Mouse (Mus musculus): Measurements from ENCODE around the gene Pipox.

Pipox gene

DNA sequence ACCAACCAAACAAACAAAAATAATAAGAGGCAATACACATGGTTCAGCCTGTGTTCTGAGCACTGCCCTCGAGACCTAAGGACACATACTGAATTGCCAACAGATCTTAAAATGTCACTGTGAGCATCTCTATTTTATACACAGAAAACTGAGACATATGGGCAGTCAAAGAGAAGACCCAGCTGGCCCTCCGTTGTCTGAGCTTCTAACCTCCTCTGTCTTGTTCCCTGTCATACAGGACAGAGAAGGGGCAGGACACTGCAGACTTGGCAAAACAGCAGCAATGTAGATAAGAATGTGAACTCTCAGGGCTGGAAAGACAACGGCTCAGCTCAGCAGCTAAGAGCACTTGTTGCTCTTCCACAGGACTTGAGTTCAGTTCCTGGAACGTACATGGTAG is 14.6 kb upstream of the Pipox start:
- DNase-seq, result no peak

DNA sequence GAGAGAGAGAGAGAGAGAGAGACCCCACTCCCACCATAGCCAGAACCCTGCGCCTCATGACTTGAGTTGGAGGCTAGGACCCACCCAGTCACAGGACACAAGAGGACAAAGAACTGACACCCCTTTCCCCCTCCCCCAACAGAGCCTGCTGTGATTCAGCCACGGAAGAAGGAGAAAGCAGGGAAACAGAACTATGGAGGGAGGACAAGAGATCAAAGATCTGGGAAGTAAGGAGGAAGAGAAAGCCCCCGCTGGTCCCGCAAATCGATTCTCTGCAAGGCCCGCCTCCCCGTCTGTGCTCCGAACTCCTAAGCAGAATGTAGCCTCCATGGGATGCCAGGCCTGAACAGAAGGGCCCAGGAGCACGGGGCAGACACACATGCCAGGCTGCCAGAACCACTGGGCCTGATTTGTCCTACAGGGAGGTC is 12.9 kb upstream of the Pipox start:
- no peak for DNase-seq

DNA sequence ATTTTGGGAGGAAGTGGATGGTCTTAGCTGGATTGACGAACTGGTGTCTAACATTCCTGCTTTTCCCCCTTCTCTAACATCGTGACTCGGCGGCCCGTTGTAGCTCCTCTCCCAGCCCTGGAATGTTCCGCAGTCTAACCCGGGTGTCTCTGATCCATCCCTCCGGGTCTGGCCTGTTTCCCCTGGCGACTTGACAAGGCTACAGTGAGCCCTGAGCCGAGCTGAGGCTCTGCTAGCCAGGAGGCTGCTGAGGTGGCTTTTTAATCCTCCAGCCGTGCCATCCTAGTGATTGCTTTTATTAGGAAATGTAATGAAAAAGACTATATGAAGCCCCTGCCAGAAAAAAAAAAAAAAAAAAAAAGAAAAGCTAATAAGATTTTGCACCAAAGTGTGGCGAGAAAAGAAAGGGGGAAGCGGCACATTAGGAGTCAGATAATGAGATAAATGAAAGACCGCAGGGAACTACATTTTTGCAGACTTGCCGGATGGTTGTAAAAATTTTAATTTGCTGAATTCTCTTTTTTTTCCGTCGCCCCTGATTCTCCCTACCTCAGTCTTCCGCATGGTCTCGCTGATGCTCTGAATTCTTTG is 12.3 kb upstream of the Pipox start:
- DNase-seq, result peak in 1 of 2 experiments; percentile 42

DNA sequence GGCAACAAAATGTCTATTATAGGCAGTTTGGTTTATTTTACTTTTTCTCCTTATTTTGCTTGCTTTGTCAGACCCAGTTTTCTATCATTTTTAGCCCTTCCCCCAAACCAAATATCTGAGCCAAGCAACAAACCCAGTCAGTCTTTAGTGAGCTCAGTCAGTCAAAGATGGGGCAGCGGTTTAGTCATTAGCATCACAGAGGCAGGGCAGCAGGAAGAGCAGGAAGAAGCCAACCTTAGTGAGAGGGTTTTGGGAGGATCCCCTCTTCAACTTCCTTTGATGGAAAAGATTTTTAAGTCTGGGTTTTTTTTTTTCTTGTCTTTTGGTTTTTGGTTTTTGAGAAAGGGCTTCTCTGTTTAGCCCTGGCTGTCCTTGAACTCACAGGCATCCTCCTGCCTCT is 10.8 kb upstream of the Pipox start:
- no peak for DNase-seq

DNA sequence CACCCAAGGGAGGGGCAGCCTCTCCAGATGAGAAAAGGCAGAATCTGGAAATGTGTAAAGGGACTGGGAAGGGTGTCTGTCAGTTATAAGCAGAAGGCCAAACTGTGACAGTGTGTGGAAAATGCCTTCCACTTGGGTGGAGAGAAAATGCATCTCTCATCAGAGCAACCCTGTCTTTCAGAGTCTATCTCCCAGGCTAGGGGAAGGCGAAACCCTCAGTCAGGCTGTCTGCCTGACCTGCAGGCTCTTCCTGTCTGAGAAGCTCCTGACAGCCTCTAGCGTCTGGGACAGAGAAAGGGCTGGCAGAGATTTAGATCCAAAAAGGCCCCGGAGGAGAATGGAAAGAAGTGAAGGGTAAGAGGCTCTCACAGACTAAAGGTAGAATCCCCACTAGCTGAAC is 9.9 kb upstream of the Pipox start:
- no peak for DNase-seq

DNA sequence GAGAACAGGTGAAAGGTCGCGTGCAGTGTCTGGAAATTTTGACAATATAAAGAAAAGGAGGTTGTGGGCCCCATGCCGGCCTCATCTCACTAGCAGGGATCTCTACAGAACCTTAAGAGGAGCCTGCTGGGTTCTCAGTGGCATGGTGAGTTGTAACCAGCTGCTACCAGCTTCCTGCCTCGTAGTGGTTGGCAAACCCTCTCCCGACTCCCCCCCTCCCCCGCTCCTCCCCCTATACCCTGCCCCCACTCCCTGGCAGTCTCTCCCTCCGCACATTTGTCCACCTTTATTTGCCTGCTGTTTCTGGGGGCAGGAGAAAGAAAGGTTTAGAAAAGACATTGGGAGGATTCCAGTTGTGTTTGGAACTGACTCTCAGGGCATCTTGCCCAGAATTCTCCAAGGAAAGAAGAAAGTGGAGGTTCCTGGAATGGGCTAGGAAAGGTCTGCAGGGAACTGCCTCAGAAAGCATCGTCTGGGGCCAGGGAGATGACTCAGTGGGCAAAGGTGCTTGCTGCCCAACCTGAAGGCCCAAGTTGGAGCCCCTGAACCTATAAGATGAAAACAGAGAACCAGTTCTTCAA is 8.0 kb upstream of the Pipox start:
- DNase-seq, result peak in 1 of 2 experiments; percentile 50

DNA sequence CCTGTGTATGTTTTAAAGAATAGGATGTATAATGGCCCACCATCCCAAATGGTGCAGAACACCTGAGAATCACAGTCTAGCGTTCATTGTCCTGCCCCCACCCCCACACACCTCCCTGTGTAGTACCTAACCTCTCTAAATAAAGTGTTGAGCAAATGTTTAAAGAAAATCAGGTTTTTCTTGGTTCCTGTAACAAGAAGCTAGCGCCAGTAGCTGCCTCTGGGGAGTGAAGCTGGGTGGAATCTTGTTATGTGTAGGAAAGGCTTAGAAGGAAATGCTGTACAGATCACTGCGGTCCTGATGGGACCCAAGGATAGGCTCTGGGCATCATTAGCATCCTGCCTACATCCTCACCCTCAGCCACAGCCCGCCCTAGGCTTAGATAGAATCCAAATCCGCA is 7.5 kb upstream of the Pipox start:
- no peak for DNase-seq

DNA sequence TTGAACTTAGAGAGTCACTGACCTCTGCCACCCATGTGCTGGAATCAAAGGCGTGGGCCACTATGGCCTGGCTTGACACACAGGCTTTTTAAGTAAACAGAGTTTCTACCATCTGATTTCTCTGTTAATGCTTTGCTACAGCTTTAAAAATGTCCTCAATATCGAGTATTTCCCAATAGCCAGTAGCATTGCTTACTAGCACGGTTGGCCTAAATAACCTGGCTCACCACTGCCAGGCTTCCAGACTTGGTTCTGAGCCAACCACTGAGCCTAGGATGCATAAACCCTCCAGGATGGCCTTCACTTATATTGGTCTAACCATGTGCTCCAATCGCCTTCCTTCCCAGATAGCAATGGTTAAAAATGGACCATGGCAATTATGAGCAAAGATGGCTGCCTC is 6.8 kb upstream of the Pipox start:
- DNase-seq, result no peak

DNA sequence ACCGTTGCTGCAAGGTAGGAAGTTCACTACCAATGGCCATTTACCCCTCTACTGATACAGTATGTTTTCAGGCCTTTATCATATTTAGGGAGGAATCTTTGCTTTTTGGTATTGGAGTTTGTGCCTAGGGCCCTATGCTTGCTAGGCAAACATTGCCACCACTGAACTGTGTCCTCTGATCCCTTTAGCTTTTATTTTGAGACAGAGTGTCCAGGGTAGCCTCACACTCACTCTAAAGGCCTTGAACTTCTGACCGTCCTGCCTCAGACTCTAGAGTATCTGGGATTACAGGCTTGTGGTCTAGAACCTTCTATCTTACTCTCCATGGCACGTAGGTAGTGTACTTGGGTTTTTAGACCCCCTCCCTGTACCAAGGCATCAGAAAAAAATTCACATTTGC is 6.3 kb upstream of the Pipox start:
- no peak for DNase-seq

DNA sequence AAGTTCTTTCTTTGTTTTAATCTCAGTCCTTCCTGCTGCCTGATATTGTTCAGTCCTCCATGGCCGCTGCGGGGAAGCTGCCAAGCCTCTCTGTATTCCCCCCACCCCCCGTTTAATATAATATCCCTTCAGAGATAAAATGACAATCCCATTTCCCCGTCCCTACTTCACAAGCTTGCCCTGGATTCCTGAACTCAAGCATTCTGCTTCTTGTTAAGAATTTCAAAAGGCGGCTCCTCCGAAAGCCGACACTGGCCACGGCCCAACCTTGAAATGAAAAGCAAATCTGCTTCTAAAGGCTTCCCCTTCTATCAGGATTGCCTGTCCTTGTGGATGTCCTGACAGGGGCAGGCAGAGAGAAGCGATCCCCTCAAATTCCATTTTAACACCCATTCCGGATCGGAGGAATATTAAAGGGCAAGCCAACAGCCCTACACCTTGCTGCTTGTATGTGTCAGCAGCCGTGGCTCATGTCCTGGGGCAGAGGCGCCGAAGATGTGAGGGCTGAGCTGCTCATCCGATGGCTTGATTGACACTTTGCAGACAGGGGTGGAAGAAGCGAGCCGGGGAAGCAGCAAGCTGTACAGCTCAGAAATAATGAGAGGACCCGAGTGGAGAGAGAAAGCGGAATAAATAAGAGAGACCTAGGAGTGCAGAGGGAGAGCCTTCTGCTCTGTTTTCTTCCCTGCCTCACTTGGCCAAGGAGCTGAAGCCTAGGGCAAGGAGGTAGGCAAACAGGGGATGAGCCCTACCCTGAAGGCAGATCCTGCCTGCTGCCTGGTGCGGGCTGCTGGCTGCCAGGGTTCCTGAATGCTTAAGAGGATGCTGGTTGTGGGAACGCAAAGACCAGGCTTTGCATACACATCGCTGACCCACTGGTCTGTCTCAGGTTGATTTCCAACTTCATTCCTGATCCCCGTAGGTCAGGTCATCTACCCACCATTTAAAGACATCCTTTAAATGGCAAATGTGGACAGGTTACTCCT is 3.2 kb upstream of the Pipox start:
- DNase-seq, result no peak

DNA sequence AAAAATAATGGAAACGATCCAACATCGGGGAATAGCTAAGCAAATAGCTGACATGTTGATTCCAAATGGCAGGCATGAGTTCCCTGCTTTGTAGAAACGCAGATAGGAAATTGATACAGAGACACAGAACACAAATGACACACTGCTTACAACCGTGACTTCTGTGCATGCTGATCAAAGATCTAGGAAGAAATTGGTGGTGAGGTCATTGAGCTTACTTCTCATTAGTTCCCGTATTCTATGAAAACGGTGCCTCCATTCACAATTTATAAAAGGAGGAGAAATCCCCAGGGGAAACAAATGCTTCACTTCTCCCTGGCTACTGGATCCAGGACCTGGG is 2.6 kb upstream of the Pipox start:
- no peak for DNase-seq

DNA sequence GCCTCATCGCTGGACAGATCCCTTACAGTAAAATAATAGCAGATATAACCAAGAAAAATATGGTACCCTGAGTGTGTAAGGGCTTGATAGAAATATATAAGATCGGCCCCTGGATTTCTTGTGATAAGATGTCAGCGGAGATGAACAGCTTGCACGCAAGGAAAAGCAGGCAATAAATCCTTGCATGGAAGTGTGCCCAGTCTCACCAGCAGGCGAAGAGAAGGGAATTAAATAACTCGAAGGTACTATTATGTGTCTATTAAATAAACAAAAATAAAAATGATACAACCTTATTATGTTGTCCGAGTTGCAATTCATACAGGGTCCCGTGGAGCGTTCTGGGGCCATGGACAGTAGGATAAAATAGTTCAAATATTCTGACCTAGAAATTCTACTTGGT is 2.1 kb upstream of the Pipox start:
- DNase-seq, result no peak

DNA sequence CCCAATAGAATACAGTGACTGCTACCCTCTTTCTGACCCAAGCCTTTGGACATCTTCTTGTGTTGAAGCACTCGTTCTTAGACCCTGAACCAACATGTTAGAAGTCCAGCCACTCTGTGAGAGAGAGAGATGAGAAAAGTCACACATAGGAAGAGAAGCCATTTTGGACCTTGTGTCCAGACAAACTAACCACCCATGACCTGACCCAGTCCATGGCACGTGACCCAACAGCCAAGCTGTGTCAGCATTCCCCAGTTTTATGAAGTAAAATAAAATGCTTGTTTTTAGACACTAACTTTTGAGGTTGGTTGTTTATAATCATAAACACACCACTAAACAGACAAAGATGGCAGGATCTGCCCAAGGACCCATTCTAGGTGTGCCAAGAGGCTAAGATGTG is 1.1 kb upstream of the Pipox start:
- DNase-seq, result peak in 1 of 2 experiments; percentile 57

DNA sequence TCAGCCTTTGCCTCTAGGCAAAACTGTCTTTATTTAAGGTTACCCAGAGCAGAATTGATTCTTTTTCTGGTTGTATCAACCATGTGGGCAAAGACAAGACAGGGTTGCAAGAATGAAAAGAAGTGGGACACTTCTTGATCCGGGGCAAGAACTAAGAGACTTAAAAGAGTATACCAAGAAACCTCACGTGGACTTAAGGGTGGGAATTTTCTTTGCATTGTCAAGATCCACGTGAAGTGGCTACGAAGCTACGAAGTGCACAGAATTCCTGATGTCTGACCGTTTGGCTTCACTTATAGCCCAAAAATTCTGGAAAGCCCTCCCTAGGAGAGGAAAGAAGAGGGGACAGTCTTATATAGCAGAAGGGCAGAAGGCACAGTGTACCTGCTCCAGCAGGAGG is 613 bp downstream of the Pipox start:
- no peak for DNase-seq

DNA sequence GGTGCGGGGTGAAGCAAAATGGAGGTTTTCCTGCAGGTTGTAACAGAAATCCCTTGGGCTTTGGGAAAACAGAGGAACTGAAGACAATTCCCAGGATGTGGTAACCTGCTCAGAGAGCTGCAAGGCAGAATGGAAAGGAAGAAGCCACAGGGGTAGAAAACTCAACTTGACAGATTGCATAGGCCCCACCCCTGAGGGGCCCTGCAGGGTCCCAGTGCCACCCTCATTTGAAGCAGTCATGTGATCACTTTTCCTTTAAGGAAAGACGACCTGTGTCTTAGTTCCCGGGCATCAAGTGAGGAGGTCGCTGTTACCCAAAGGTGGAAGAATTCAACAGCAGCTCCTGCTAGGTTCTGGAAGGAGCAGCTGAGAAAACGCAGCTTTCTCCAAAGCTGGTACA is 1.0 kb downstream of the Pipox start:
- DNase-seq, result peak in 1 of 2 experiments; percentile 44

DNA sequence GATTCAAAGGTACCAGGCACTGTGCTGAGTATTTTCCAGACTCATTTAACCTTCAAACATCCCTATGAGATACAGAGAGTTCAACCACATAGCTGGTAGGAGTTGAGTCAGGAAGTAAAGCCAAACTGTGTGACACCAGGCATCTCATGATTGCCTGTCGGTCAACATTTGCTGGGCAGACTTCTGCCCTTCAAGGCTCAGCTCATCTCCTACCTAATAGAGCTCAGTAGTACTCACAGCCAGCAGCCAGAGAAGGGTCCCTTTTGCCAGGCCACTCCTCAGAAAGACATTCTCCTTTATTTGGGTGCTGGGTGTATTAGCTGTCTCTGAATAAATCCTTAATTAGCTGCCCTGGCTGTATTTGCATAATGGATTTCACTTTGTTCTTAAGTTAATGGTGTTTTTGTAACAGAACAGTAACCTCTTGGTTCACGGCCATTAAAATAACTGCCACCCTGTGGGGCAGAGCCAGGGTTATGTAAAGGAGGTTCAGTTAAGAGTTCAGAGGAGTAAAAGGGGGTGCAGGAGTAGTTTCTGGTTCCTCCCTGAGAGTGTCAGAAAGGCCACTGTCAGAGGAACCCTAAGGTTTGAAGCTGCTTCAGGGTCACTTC is 3.1 kb downstream of the Pipox start:
- DNase-seq, result peak; percentile 54 to 80

DNA sequence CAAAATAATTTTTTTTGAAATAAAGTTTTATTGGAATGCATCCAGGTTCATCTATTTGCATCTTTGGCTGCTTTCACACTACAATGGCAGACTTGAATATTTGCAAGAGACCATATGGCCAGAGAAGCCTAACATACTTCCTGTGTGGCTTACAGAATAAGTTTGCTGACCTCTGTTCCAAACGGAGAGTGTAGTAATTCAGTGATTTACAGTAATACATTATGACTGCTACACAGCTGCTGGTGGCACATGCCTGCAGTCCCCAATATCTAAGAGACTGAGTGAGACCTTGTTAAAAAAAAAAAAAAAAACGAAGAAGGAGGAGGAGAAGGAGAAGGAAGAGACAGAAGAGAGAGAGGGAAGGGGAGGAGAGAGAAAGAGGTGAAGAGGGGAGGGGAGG is 4.4 kb downstream of the Pipox start:
- DNase-seq, result no peak

DNA sequence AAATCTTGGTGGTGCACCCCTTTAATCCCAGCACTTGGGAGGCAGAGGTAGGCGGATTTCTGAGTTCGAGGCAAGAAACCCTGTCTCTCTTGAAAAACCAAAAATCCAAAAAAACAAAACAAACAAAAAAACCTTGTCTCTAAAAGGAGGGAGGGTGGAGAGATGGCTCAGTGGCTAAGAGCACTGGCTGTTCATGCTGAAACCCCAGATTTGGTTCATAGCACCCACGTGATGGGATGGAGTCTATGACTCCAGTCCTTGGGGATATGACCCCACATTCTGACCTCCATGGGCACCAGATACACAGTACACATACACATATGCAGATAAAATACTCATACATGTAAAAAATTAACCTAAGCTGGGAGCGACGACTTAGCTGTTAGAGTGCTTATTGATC is 5.0 kb downstream of the Pipox start:
- no peak for DNase-seq

DNA sequence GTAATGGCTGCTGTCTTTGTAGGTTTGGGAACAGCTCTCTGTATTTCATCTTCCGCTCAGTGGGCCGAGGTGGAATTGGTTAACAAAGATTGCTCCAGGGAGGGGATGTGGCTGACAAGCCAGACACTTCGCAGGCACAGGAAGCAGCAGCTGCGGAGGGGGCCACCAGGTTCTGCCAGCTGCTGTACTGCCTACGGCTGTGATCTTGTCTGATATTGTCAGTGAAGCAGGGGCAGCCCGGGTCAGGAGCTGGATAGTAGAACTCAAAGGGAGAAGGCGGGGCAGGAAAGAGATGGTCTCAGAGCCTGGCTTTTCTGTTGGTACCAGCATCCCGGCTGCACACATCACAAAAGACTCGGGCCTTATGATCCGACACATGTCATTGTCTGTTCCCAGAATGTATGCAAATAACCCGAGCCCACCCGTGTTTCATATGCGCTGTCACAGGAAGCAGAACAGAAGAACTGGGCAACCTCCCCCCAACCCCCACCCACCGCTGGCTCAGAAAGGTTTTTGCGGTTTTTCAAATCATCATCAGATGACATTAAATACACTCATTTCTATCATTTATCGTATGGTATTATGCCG is 6.4 kb downstream of the Pipox start:
- no peak for DNase-seq

DNA sequence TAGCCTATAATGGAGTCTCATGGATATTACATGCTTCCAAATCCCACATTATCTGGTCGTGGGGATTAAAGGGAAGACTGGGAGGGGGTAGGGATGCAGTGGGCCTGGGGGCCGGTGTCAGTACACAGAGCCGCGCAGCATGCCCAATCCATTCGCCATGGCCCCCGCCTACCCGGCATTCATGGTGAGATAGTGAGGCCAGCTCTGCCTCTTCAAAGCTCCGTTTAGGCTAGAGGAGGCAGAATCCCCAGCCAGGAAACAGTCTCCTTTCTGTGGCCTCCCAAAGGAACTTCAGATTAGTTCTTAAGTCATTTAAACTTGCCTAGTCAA is 8.7 kb downstream of the Pipox start:
- no peak for DNase-seq

DNA sequence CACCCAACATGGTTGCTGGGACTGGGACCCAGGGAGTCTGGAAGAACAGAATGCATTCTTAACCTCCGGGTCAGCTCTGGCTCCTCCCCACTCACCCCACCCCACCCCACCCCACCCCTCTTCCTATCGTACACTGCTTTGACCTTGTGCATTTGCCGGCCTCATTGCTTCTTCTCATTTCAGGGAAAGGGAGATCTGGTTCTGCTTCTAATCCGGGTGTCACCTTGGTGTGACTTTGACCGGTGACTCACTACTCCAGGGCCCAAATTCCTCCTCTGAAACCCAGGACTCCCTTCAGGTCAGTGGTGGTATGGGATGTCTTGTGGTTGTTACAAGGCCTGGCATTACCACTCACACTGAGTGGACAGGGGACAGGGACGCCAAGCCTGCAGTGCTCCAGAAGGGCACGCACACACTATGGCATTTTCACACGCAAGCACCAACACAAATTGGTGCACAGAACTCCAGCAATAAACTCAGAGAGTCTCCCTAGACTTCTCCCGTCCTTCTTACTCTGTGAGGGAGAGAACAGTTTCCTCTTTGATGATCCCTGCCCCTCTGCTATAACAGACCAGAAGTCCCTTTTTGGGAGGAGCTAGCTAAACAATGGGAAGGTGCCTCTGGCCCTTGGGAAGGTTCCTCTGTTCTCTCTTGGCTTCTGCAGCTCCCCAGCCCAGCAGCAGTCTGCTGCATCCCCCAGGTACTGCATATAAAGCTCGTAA is 9.2 kb downstream of the Pipox start:
- DNase-seq, result peak in 1 of 2 experiments; percentile 48

DNA sequence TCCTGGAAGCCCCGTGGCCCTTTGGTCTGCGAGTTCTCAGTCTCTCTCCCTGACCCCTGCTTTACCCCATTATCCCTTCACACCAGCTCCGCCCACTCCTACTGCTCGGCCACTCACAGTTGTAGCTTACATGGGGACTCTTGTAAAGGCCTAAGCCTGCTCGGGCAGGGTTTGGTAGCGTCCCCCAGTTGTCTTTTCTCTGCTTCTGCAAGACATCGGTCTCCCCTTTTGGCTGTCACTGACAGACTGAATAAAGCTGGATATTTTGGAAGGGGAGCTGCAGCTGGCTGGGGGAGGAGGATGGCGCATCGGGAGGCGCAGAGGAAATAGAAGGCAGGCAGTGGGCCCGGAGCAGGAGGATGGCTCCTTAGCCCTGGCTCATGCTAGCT is 17.1 kb downstream of the Pipox start:
- DNase-seq, result no peak

Measured in kidney, postnatal 36 days (tissue).